Mouse (Mus musculus) ES-E14 (cell line): ENCODE data around the gene Cmklr1. TPM values are rescaled to one million over a fixed set of nuclear protein-coding genes. Genes with fewer than 3 reads are reported as not detected.

ENCODE experiments used
- DNase-seq: peaks from one replicate; pipeline ENCODE4 v3.0.0-alpha.2; 2013; ENCODE audit warnings: low read depth, low spot score
- H3K27ac ChIP-seq: 2 replicates; pipeline ENCODE4 v1.5.1; 2012; ENCODE audit warnings: low read depth, mild to moderate bottlenecking, low read length, moderate library complexity, mixed read lengths; ENCODE audit not compliant: poor library complexity, insufficient read depth, severe bottlenecking
- H3K36me3 ChIP-seq: 2 replicates; pipeline ENCODE4 v1.6.1; 2012; ENCODE audit warnings: mild to moderate bottlenecking, low read length, moderate library complexity, mixed read lengths; ENCODE audit not compliant: control insufficient read depth, poor library complexity, insufficient read depth, severe bottlenecking
- H3K4me1 ChIP-seq, 2 experiments: fragments of 150-350 bp in 1 of 2; sonication (generic) in 1 of 2; 2 replicates each; pipeline ENCODE4 v1.6.1; 2012; ENCODE audit warnings: low read length in 2 of 2, mild to moderate bottlenecking in 1 of 2, mixed read lengths in 1 of 2; ENCODE audit not compliant: control insufficient read depth in 2 of 2, insufficient read depth in 2 of 2, poor library complexity in 1 of 2
- H3K4me3 ChIP-seq, 2 experiments: fragments of 150-350 bp in 1 of 2; sonication (generic) in 1 of 2; 2 replicates each; pipeline ENCODE4 v1.5.1; 2012; ENCODE audit warnings: low read length in 2 of 2, low read depth in 1 of 2, mild to moderate bottlenecking in 1 of 2, mixed read lengths in 1 of 2; ENCODE audit not compliant: insufficient read depth in 1 of 2, poor library complexity in 1 of 2, severe bottlenecking in 1 of 2
- H3K9ac ChIP-seq: 2 replicates; pipeline ENCODE4 v1.6.1; 2012; ENCODE audit warnings: low read depth, mild to moderate bottlenecking, low read length, mixed read lengths; ENCODE audit not compliant: poor library complexity, insufficient read depth, severe bottlenecking
- H3K9me3 ChIP-seq: fragments of 150-350 bp; sonication (generic); 2 replicates; pipeline ENCODE4 v1.6.1; 2012; ENCODE audit warnings: low read depth, mild to moderate bottlenecking, low read length; ENCODE audit not compliant: control insufficient read depth, insufficient read depth
- CHD2 ChIP-seq: IDR thresholded peaks from 2 replicates; pipeline ENCODE4 v1.6.1; 2014; ENCODE audit warnings: mild to moderate bottlenecking, low read depth, low read length, inconsistent platforms
- HCFC1 ChIP-seq: IDR thresholded peaks from 2 replicates; pipeline ENCODE4 v1.6.1; 2012; ENCODE audit warnings: low read length, inconsistent platforms, borderline replicate concordance; ENCODE audit not compliant: insufficient read depth
- MAFK ChIP-seq: IDR thresholded peaks from 2 replicates; pipeline ENCODE4 v1.6.1; 2014; ENCODE audit warnings: mild to moderate bottlenecking, low read depth, low read length, inconsistent platforms; ENCODE audit not compliant: insufficient read depth
- ZC3H11A ChIP-seq: IDR thresholded peaks from 2 replicates; pipeline ENCODE4 v1.6.1; 2012; ENCODE audit warnings: low read depth, mild to moderate bottlenecking, inconsistent platforms, low read length, borderline replicate concordance
- ZNF384 ChIP-seq: IDR thresholded peaks from 2 replicates; pipeline ENCODE4 v1.6.1; 2012; ENCODE audit warnings: low read depth, low read length, inconsistent platforms
- in situ Hi-C, 2 experiments: fragments of 600-800 bp; cut with MboI; formaldehyde crosslinking; loops; one replicate each; pipeline ENCODE4 v1.15.1; 2025; ENCODE audit warnings: low sequenced_read_pairs in 2 of 2, inconsistent platforms in 1 of 2; ENCODE audit not compliant: unreplicated experiment in 2 of 2
- total RNA-seq: library from RNA; depleted of rRNA; stranded (reverse); fragments of 300-350 nt; gene quantifications from 2 replicates; pipeline ENCODE4 v1.2.3, GENCODE M21; 2012

Cmklr1 gene
- total RNA-seq, 1 experiment = 10.4 TPM

- Histone ChIP-seq H3K9ac (no peak overlapping the region), H3K4me3 (no peak overlapping the region), H3K27ac (no peak overlapping the region), H3K9me3 (no peaks in the 10 kb centered on the region), H3K4me1 (peaks cover 23 to 36% of the 10 kb centered on the region in 2 experiments), H3K36me3 (no peaks in the 10 kb centered on the region)
- in situ Hi-C loops = no loop called here
- TF ChIP-seq ZNF384 (no peak), HCFC1 (no peak), MAFK (no peak), ZC3H11A (no peak), CHD2 (no peak)
- no peak for DNase-seq
Observed at GRCm38 (mm10) chr5:113626352-113626751, 23.9 kb downstream of the Cmklr1 start.

GRCm38 (mm10) chr5:113625068-113625467 is 25.2 kb downstream of the Cmklr1 start:
- peaks cover 20 to 32% of the 10 kb centered on the region in 2 experiments; a peak in 3 of 4 replicates for H3K4me1 ChIP-seq
- H3K9me3 ChIP-seq = no peaks in the 10 kb centered on the region
- H3K4me3 ChIP-seq = no peak overlapping the region
- no peaks in the 10 kb centered on the region for H3K36me3 ChIP-seq
- TF ChIP-seq MAFK (no peak), ZNF384 (no peak), CHD2 (no peak), HCFC1 (no peak), ZC3H11A (no peak)
- no peak for DNase-seq
- H3K9ac ChIP-seq = no peak overlapping the region
- H3K27ac ChIP-seq = no peak overlapping the region
- in situ Hi-C loops = no loop called here

GRCm38 (mm10) chr5:113623052-113623451 is 27.2 kb downstream of the Cmklr1 start:
- in situ Hi-C loops = no loop called here
- Histone ChIP-seq H3K9ac (no peak overlapping the region), H3K4me3 (no peak overlapping the region), H3K9me3 (no peaks in the 10 kb centered on the region), H3K36me3 (no peaks in the 10 kb centered on the region), H3K4me1 (peaks cover 22 to 31% of the 10 kb centered on the region in 2 experiments; a peak in 3 of 4 replicates), H3K27ac (no peak overlapping the region)
- TF ChIP-seq ZC3H11A (no peak), ZNF384 (no peak), HCFC1 (no peak)
- no peak for DNase-seq

DNA sequence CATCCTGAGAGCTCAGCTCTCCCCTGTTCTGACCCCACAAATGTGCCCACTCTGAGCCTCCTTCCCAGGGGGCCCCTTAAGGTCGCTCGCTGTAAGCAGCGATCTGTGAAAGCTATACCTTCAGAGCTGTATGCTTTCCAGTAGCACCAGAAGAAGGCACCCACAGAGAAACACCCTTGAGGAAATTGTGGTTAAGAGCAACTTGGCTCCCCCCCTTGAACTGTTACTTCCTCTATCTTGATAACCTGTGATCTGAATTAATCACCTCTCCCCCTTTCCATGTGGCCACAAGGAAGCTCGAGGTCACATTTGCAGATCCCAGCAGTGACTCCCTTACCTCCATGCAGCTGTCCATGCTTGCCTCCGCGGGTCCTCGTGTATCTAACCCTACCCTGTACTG is 29.2 kb downstream of the Cmklr1 start:
- H3K4me1 ChIP-seq = peaks cover 15 to 25% of the 10 kb centered on the region in 2 experiments; a peak in 3 of 4 replicates
- no peak overlapping the region for H3K9ac ChIP-seq
- in situ Hi-C loops = no loop called here
- H3K9me3 ChIP-seq = no peaks in the 10 kb centered on the region
- no peaks in the 10 kb centered on the region for H3K36me3 ChIP-seq
- H3K27ac ChIP-seq = 0 out of 2 replicates have a peak overlapping the region, but pooled peaks have one; percentile 9
- no peak for TF ChIP-seq ZNF384
- DNase-seq = no peak
- no peak overlapping the region for H3K4me3 ChIP-seq

DNA sequence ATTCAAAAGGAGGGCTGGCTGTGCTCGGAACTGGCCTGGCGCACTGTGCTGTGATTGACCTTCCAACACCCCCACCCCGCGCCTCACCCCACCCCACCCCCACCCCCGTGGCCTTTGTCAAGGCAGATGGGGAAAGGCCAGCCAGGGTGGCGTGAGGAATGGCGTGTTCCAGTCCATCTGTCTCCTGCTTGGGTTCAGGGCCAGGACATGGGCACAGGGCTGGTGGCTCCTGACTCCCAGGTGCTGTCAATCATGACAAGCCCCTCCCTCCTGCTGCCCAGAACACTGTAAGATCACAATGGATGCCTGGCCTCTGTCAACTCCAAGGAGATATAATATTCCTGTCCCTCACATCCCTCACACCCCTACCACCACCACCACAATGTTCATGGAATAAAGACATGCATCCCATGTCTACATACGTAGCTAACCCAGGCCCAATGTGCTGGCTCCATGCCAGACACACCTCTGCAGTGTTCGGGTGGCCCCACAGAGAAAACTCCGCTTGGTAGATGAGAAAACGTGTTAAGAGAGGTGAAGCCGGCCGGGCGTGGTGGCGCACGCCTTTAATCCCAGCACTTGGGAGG is 30.0 kb downstream of the Cmklr1 start:
- no peak for DNase-seq
- no peaks in the 10 kb centered on the region; the same call in 1 of the 2 replicates for H3K9me3 ChIP-seq
- no peak overlapping the region for H3K4me3 ChIP-seq
- peaks cover 15 to 25% of the 10 kb centered on the region in 2 experiments; a peak in 3 of 4 replicates for H3K4me1 ChIP-seq
- no peak overlapping the region for H3K9ac ChIP-seq
- no peak for TF ChIP-seq ZC3H11A
- TF ChIP-seq MAFK = no peak
- TF ChIP-seq ZNF384 = no peak
- no peaks in the 10 kb centered on the region for H3K36me3 ChIP-seq
- in situ Hi-C loops = no loop called here
- H3K27ac ChIP-seq = no peak overlapping the region
